Mouse (Mus musculus): ENCODE measurements around the gene 9230112D13Rik. TPM values are rescaled to one million over a fixed set of nuclear protein-coding genes. Genes with fewer than 3 reads are reported as not detected.

The 9230112D13Rik gene
- polyA plus RNA-seq (2015; fragmentation: Nextera tagmentation; extraction: Ambion mirVana): not detected in 2 replicates

DNA sequence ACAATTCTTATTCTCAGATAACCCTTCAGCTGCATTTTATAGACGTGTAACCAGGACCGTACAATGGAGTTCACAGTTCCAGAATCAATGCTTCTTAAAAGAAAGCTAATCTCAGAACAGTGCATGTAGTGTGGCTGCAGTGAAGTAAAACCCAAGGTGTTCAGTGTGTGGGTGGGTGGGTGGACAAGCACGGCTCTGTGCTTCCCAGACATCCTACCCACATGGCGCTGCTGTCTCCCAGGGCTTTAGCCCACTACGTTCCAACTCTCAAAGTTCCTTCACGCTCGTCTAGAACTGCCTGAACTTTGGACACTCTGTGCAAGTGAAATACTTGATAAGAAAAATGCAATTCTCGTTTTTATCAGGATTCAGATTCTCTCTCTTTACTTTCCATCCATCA, at the start of gene 9230112D13Rik:
9230112D13Rik (minus strand) TSS at position 101 of the 400 bp plus-strand sequence.

DNA sequence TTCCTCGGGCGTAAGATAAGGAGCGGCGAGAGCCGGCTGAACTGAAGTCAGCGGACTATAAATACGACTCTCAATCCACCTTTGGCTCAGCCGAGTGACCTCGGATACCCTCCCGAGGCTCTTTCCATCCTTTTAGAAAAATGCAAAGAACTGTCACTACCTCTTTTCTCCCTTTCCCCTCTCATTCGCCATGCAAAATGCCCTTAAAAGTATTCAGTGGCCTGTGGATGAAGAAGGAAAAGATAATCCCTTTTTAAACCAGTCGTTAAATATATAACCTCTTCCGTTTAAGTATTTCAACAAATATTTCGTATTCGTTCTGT, 19.3 kb downstream of the 9230112D13Rik start, which contains the start of gene Bmpr1a:
Bmpr1a (minus strand) TSS at position 17 of the 323 bp plus-strand sequence.

Other genes starting within 250 kb of the 9230112D13Rik start
- gene Shld2, start 212.3 kb downstream of the 9230112D13Rik start, polyA plus RNA-seq (2015; fragmentation: Nextera tagmentation; extraction: Ambion mirVana): 7.7 and 8.1 TPM in 2 replicates
- gene Glud1, start 212.1 kb downstream of the 9230112D13Rik start, polyA plus RNA-seq (2015; fragmentation: Nextera tagmentation; extraction: Ambion mirVana): 58.0 and 61.5 TPM in 2 replicates
- 36.1 TPM in 1 of 2 replicates, not detected in the other for gene Fam25c, start 167.4 kb downstream of the 9230112D13Rik start, polyA plus RNA-seq (2015; fragmentation: Nextera tagmentation; extraction: Ambion mirVana)
- 5.3 TPM in 2 replicates for gene Sncg, start 148.0 kb downstream of the 9230112D13Rik start, polyA plus RNA-seq (2015; fragmentation: Nextera tagmentation; extraction: Ambion mirVana)
- 7.2 and 8.5 TPM in 2 replicates for gene Mmrn2, start 147.3 kb downstream of the 9230112D13Rik start, polyA plus RNA-seq (2015; fragmentation: Nextera tagmentation; extraction: Ambion mirVana)
- gene Bmpr1a, start 19.5 kb downstream of the 9230112D13Rik start, polyA plus RNA-seq (2015; fragmentation: Nextera tagmentation; extraction: Ambion mirVana): 37.2 and 46.2 TPM in 2 replicates
- 933 and 1,078 TPM in 2 replicates for gene Ldb3, start 65.9 kb upstream of the 9230112D13Rik start, polyA plus RNA-seq (2015; fragmentation: Nextera tagmentation; extraction: Ambion mirVana)
- gene Opn4, start 77.3 kb upstream of the 9230112D13Rik start, polyA plus RNA-seq (2015; fragmentation: Nextera tagmentation; extraction: Ambion mirVana): 3.6 and 3.9 TPM in 2 replicates
- gene Wapl, start 151.1 kb upstream of the 9230112D13Rik start, polyA plus RNA-seq (2015; fragmentation: Nextera tagmentation; extraction: Ambion mirVana): 12.0 and 13.2 TPM in 2 replicates